Mouse (Mus musculus): ENCODE measurements around the gene Rft1.

Gene Rft1

DNA sequence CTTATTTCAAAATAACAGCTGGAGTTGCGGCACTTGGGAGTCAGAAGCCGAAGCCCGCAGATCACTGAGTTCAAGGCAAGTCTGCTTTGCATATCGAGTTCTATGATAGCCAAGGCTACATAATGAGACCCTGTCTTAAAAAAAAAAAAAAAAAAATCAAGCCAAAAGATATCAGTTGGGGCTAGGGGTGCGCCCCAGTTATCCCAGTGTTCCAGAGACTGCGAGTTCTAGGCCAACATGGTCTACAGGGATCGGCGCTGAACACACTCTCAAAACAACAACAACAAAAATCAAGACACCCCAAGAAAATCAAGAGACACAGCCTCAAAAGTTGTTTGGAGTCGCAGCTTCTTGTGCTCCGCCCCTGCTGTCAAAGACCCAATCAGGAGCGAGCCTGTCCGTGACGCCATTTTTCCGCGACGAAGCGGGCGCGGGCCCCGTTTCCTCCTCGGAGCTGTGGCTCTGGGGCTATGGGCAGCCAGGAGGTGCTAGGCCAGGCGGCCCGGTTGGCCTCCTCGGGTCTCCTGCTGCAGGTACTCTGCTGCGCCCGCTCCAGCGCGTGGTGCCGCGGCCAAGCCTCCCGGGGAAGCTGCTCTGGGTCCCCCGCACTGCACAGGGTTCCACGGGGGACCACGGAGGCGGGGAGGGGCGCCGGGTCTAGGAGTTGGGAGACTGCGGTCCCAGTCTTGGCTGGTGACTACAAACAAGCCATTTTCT is at the start of gene Rft1:
Rft1 (plus strand) TSS at position 418 of the 717 bp plus-strand sequence.
- DNase-seq (ENCODE audit: low spot score in 2 of 2): peak; percentile 98 to 99

DNA sequence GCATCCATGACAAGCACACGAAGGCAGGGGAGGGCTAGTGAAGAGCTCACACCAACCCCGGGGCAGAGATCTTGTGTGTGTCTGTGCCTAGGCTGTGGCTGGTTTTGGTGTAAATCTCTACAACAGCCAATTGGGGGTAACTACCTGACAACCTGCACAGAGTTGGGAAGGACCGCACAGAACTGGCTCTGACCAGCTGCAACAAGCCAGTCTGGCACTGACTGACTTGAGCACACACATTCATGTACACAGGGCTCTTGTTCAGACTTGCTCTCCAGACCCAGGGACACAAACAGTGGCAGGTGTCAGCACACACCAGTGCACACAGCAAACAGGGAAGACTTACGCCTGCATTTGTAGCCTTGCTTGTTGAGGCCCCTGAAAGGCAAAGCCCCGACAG is 47.3 kb upstream of the Rft1 start:
- DNase-seq (ENCODE audit: low spot score in 2 of 2): no peak

DNA sequence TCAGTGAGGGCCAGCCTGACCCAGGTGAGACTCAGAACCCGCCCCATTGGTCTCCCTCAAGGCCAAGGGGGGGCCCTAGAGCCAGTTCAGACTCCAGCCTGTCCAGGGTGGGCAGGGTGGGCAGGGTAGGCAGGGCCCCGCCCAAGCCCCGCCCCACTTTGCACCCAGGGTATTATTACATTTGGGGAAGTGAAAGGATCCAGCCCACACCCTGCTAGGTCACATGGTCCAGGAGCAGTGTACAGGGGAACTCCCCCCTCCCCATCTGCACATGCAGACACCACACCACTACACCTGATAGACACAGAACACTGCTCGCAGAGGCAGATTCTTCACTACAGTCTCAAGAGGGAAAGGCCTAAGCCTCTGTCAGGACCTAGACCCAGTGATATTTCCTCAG is 46.5 kb upstream of the Rft1 start:
- no peak for DNase-seq (ENCODE audit: low spot score in 2 of 2)

DNA sequence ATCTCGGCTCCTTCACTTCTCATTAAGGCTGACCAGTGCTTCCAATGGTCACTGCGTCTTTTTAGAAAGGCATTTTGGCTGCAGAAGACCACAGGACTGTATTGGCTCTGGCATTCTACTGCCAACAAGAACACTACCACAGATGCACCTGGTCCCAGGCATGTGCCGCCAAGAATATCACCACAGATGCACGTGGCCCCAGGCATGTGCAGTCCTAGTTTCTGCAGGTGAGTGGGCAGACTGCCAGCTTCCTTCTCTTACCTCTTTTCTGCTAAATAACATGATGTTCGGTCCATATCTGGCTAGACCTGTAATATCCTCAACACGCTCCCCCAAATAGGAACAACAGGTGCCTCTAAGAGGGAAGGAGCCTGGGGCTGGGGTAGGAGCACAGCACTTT is 46.0 kb upstream of the Rft1 start:
- DNase-seq (ENCODE audit: low spot score in 2 of 2): no peak

DNA sequence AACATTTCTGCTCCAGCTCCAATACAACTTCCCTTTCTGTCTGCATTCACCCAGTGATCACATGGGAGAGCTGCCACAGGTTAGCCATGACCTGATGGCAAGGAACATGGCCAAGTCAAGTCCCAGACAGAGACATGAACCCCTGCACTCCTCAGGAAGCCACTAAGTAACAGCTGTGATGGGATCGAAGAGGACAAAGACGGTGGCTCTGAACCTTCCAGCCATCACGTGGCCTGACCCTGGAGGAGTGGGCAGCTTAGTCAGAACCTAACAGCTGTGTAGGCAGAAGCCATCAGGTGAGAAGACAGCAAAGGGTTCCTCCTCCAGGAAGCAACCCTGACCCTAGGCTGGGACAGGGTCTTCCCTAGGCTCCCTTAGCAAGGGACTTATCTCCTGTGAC is 44.7 kb upstream of the Rft1 start:
- no peak for DNase-seq (ENCODE audit: low spot score in 2 of 2)

DNA sequence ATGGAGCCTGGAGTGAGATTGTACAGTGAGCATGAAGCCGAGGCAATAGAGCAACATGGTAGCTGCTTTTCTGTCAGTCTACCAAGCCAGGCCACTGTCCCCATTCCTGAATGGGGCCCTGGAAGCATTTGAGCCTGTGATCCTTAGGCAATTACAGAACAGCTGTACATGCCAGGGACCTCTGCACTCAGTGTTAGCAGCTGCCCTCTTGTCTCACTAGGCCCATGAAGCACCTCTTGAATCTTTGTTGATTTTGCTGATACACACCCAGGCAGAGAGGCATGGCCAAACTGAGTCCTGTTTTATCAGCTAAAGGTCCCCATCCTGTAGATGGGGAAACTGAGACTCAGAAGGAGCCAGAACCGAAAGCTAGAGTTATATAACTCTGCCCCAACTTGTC is 43.9 kb upstream of the Rft1 start:
- DNase-seq (ENCODE audit: low spot score in 2 of 2): no peak

DNA sequence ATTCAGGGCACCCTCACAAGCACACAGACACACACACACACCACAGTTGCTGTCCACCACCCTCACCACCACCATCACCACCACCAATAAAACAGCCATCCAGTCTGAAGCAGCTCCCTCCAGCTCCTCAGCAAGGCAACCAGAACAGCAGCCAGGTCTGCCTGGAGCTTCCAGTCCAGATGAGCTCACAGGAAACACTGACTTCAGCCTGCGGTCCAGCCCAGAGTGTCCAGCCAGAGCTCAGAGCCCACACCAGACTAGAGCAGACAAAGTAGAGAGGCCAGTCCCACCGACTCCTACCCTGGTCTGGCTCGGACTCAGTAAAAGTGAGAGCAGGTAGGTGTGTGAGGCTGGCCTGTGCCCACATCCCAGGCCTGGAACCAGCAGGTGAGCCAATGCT is 43.2 kb upstream of the Rft1 start:
- no peak for DNase-seq (ENCODE audit: low spot score in 2 of 2)

DNA sequence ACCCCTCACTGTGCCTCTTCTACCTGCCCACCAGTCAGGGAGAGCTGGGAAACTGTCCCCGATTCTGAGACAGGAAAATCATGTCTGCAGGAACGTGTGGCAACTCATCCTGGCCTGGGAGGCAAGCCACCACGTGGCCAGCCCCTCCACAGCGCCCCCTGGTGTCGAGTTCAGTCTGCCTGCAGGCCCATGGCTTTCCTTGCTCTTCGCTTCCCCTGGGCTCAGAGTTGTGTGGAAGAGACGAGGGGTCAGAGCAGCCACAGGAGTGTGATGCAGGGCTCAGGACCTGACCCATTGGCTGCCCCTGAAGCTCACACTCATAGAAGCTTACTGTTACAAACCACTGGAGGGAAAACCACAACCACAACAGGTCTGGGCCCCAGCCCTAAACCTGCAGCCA is 41.6 kb upstream of the Rft1 start:
- peak; percentile 74 to 83 for DNase-seq (ENCODE audit: low spot score in 2 of 2)

DNA sequence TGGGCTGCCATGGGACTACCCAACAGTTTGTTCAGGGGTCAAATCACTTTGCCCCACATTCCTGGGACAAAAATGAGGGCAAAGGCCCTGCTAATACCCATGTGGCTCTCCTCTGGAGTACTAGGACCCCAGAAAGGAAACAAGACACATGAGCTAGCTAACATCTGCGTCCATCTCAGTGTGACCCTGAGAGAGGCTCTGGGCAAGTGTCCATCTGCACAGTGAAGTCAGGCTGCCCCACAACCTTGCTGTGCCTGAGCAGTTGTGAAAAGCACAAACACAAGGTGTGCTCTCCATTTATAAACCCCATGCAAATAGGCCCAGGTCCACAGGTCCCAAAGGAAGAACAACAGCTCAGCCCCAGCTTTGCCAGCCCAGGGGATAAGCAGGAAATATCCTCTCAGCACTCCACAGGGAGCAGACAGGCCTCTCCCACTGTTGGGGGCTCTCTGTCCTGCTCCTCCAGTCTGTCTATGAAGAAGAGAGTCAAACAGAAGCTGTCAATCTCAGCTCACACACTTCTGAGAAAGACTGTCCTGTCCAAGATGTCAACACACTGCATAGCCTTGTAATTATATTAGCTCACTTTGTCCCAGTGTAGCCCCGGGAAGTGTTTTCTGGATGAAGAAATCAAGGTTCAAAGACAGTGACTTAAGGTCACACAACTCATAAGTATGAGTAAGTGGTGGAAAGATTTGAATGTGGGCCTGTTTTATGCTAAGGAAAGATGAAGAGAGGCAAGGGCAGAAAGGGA is 41.0 kb upstream of the Rft1 start:
- no peak for DNase-seq (ENCODE audit: low spot score in 2 of 2)

DNA sequence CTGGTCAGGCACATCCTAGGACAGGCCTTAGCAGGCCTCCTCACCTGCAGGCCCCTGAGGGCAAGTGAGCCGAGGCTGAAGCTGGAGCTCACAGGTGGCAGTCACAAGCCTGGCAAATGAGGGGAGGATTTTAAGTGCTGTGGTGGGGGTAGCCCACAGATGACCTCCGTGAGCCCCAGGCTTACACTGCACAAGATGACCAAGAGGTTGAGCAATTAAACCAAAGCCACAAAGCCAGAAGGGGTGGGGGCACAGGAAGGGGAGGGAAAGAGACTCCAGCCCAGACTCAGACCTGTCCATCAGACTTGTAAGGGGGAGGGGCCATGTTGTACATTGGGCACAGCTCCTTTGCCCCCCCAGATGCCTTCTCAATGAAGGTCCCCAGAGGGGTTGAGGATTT is 37.4 kb upstream of the Rft1 start:
- DNase-seq (ENCODE audit: low spot score in 2 of 2): no peak

DNA sequence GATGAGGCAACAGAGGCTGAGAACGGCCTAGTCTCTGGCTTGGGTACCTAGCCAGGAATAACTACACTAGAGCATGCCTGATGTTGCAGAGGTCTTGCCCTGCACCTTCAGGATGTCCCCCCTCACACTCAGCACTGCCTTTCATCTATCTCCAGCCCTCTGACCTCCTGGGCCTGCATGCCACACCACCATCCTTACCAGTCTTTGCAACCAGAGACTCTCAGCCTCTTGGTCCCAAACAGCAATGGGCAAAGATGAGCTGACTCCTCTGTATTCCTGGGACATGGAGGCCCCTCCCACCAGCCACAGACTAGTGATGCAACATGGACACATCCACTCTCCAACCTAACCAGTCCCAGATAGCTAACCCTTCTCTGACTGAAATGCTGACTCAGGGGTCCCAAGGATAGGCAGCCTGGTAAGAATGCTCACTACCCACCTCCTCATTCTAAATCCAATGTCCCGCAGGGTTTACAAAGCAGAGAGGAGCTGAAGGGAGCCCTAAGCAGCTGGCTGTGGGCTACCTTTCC is 35.3 kb upstream of the Rft1 start:
- DNase-seq (ENCODE audit: low spot score in 2 of 2): no peak

DNA sequence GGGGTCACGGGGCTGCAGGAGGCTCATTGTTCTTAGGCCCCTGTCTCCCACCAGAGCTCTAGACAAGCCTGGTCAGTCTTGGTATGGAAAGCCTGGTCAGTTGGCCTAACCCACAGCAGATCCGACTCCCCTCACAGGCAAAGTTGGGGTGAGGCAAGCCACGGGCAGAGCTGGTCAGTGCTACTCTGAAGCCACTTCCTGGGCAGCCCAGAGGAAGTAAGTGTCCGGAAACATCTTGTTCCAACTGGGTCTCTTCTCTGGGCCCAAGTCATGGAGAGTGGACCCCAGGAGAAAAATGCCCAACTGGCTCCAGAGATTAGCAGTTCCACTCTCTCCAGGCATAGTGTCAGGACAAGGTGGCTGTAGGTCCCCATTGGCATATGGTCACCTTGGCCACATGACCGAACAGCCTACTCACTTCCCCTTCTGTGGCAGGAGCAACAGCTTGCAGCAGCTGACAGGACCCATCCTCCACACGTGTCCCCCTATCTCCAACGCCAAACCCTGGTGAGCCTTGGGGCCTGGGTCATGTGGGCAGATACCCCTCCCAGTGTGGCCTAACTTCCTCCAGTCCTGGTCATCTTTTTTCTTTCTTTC is 34.1 kb upstream of the Rft1 start:
- DNase-seq (ENCODE audit: low spot score in 2 of 2): no peak

DNA sequence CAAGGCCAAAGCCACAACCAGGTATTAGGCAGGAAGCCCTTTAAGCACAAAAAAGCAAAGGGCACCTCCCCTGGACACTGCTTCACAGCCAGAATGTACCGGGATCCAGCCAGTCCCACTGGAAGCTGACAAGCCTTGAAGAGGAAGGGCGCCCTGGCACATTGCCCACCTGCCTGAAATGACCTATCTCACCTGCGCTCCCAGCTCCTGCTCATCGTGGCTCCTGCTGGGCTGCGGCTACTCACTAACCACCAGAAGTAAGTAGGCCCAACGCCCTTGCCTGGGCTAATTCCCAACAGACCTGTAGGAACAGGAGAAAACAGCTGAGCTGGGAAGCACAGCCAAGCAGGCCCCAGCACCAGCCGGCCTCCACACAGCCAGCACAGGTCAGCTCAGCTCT is 32.0 kb upstream of the Rft1 start:
- DNase-seq (ENCODE audit: low spot score in 2 of 2): no peak

DNA sequence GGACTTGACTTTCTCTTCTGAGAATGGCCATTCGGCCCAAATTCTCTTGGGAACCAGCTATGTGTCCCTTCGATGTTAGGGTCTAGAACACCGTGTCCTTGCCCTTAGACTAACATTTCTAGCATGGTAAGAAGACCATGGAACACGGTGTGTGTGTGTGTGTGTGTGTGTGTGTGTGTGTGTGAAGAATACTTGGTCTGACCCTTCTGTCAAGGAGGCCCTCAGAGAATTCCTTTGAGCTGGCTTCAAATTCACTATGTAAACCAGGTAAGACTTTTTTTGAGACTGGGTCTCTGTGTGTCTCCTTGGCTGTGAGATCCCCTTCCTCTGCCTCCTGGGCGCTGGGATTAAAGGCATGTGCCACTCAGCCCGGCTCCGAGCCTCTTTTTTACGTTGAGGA is 31.6 kb upstream of the Rft1 start:
- no peak for DNase-seq (ENCODE audit: low spot score in 2 of 2)

DNA sequence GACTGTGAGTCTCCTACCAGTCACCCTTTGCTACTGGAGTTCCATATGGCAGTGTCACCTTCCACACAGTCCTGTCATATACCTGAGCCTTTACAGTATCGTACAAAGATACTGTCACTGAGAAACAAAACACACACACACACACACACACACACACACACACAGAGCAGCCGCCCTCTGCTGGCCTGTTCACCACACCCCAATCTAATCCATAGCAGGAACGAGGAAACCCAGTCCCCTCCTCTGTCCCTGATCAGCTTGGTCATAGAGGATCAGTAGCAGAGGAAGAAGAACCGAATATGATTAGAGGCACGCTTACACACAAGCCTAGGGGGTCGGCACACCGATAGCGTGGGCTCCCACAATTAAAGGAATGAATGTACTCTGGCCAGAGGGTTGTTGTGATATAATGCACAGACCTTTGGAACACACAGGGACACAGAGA is 29.9 kb upstream of the Rft1 start:
- DNase-seq (ENCODE audit: low spot score in 2 of 2): no peak

DNA sequence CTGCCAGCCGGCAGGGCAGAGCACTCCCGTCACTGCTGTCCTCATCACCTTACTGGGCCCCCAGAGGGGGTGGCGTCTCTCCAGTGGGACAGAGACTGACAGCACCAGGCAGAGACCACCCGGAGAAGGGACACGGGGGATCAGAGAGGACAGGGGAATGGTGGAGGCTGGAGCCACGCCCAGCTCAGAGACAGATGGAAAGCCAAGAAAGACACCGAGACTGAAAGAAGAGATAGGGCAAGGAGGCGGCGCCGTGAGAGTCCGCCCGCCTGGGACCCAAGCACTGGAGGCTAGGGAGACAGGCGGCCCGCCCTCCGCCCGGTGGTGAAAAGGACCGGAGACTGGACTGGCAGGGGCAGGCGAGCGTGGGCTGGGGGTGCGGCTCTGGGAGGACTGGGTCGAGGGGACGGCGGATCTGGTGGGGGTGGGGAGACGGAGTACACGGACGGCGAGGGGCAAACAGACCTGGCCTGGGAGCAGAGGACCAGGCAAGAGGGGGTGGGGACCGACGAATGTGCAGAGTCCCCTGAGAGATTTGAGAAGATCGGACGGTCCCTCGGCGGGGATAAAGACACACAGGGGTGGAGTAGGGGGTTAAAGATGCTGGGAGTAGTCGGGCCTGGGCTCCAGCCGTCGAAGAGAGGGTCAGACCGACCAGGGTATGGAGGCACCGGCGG is 28.9 kb upstream of the Rft1 start:
- peak in 1 of 2 experiments; percentile 53 for DNase-seq (ENCODE audit: low spot score in 2 of 2)

DNA sequence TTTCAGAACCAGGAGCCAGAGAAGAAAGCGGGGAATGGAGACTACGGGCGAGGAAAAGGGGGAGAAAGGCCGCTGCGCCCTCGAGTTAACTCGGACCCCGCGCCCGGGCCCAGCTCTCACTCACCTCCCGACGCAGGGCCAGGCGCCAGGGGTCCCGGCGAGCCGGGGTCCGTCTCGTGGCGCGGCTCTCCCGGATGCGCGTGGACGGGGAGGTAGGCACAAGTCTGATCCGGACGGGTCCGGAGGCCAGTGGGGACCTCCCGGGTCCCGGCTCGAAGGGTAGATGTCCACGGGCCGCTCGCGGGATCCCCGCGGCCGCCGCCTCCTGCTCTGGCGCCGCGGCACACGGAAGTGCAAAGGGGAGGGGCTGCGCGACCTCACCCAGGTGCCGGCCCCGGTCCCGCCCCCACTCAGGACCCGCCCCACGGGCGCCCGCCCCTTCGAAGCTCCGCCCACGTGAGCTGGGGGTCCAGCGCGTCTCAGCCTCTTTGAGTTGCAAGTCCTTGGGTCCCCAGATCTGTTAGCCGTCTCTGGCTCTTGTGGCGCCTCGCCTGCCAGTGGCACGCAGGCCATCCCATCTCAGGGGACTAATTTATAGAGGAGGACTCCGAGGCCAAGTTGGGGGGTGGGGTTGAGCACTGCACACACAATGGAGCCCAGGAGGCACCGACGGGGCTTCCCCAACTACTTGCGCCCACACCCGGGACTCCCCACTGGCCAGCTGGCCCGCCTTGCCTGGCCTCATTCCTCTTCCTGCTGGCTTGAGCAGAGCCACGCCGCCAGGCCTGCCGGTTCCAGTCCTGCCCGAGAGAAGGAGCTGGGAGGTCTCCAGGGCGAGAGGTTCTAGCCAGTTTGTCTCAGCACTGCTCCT is 28.1 kb upstream of the Rft1 start, which contains the start of gene Prkcd:
Prkcd (minus strand) TSS at position 355 of the 871 bp plus-strand sequence.
- DNase-seq (ENCODE audit: low spot score in 2 of 2): peak; percentile 77 to 86

DNA sequence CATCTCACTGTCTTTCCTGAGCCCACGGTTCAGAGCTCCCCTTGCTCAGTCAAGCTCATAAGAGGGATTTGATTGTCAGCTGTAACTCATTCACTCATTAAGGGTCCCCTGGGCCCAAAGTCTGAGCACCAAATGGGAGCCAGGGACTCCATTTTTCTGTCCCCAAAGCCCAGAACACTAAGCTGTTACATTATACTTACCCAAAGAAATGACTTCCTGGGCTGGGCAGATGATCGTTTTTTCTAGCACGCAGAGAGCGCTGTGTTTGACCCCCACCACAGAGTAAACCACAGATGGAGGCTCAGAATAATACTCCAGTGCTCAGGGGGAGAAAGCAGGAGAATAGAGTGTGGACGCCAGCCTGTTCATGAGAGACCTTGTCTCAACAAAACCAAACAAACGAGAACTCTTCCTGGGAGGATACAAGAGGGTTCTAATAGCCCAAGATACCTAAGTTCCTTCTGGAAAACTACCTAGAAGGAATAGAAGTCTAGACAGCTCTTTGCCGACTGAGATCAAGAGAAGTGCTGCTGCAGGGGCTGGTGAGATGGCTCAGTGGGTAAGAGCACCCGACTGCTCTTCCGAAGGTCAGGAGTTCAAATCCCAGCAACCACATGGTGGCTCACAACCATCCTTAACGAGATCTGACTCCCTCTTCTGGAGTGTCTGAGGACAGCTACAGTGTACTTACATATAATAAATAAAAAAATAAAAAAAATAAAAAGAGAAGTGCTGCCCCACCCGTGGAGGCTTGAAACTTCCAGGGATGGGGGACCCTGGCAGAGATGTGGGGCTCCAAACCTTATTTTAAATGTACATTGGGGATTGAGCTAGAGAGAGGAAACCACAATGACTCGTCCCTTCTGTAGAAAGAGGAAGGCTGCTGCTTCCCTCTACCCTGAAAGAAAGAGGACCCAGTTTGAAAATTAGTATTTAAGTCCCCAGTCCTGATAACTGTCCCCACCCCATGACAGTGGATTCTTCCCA is 27.1 kb upstream of the Rft1 start:
- no peak for DNase-seq (ENCODE audit: low spot score in 2 of 2)

DNA sequence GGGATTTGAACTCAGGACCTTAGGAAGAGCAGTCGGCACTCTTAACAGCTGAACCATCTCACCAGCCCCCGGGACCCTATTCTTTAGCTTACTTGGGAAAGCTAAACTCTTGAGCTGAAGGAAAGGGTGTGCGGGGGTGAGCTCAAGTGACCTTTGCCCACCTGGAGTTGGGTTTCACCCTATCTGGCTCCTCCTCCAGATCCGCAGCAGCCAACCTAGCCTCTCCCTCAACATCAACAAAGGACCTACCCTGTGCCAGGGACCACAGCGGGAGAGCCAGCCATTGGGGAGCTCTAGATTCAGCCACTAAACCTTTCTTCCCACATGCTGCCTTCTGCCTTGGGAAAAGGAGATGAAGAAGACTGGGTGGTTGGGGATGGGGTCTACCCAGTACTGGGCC is 25.9 kb upstream of the Rft1 start:
- no peak for DNase-seq (ENCODE audit: low spot score in 2 of 2)

DNA sequence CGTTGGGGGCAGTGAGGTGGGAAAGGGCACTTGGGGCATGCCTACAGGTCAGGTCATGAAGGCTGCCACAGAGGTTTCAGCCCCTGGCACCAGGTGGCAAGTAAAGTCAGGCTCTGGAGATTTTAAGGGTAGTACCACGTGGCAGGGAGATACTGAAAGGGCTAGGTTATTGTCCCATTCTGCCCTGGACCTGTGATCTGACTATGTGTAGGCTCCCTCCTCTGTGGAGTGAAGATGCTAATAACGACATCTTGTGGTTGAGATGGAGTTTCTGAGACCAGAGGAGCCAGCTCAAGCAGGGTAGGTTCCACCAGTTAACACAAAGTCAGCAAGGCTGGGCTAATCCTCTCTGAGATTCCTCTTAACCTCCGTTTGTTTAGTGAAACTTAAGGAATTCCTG is 24.3 kb upstream of the Rft1 start:
- DNase-seq (ENCODE audit: low spot score in 2 of 2): no peak
